Mouse (Mus musculus) c-Kit-positive CD71-positive TER-119-negative erythroid progenitor cells, embryonic 14.5 days (primary cell): ENCODE measurements around the gene Ccdc141.

ENCODE experiments used
- DNase-seq: peaks from one replicate; pipeline ENCODE4 v3.0.0-alpha.2; 2013; ENCODE audit warnings: low read depth

Ccdc141 gene

DNA sequence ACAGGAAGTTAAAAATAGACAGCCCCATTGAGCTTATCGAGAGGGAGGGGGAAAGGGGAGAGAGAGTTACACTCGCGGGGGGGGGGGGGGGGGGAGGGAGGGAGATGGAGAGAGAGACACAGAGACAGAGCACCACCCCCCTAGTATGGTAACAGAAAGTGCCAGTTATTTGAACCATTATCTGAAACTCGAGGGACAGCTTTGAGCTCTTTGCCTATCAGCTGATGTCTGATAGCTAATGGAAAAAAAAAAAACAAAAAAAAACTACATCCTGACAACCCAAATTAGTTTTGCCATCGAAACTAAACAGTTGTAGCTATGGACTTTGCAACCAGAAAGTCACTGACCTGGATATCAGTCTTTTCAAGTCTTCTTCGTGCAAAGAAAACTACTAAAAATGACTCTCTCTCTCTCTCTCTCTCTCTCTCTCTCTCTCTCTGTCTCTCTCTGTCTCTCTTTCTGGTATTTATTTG lies at the start of gene Ccdc141:
TSS of gene Ccdc141 (minus strand) at position 4 of the 473 bp plus-strand sequence.
- no peak for DNase-seq

DNA sequence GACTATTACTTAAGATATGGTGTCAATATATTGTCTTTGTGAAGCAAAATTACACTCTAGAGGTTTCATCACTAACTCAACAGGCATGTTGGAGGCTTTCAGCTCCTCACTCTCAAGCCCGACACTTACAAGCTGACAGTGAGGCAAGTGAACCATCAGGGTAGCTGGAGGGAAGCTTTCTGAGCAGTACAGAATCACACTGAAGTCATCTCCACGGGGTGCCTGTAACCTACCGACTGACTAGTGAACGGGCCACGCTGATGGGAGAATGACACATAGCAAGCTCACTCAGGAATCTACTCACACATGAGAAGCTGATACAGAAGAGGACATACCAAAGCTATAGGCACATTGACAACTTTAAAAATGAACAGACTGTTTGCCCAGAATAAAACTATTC lies 42.4 kb upstream of the Ccdc141 start:
- DNase-seq, result no peak

DNA sequence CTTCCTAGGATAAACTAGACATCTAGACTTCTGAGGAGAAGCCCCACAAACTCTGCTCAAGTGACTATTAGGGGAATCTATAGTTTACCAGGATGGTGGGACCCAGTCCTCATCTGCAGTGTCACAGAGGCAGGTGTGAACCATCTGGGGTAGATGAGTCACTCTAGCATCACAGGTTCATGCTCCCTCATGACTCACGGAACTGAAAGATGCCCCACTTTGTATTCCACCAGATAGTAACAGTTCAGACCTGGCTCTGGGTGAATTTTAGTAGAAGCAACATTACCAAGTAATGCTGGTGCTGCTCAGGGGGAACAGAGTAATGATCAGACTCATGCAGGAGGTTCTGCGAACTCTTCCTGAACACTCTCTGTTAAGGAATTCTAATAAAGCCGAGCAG lies 36.5 kb upstream of the Ccdc141 start:
- no peak for DNase-seq

GRCm38 (mm10) chr2:77203916-77204315 lies 33.5 kb upstream of the Ccdc141 start:
- DNase-seq, result peak; percentile 34

- DNase-seq, result no peak
Observed at GRCm38 (mm10) chr2:77201900-77202299, 31.5 kb upstream of the Ccdc141 start.

- peak; percentile 19 for DNase-seq
Observed at GRCm38 (mm10) chr2:77200958-77201614, 30.6 kb upstream of the Ccdc141 start.

GRCm38 (mm10) chr2:77200379-77200778 lies 29.9 kb upstream of the Ccdc141 start:
- DNase-seq, result no peak

GRCm38 (mm10) chr2:77198246-77198645 lies 27.8 kb upstream of the Ccdc141 start:
- no peak for DNase-seq

- no peak for DNase-seq
Observed at GRCm38 (mm10) chr2:77196819-77197218, 26.4 kb upstream of the Ccdc141 start.

DNA sequence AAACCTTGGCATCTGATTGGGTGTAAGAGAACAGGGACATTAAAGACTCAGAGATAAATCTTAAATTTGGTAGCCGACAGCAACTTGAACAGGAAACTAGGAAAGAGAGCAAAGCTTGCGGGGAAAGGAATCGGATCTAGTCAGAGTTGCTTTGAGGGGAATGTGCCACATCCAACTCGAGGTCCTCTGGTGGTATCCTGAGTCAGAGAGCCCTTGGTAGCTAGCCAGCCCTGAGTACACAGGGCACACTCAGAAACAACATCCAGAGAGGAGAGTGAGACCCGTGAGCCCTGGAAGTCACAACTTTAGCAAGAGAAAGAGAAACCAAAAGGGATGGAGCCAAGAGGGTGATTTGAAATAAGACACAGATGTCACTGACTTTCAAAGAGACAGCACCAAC lies 24.6 kb upstream of the Ccdc141 start:
- no peak for DNase-seq

GRCm38 (mm10) chr2:77191811-77192210 lies 21.4 kb upstream of the Ccdc141 start:
- DNase-seq, result no peak

GRCm38 (mm10) chr2:77190891-77191290 lies 20.5 kb upstream of the Ccdc141 start:
- no peak for DNase-seq

- DNase-seq, result no peak
Observed at GRCm38 (mm10) chr2:77190301-77190700, 19.9 kb upstream of the Ccdc141 start.

DNA sequence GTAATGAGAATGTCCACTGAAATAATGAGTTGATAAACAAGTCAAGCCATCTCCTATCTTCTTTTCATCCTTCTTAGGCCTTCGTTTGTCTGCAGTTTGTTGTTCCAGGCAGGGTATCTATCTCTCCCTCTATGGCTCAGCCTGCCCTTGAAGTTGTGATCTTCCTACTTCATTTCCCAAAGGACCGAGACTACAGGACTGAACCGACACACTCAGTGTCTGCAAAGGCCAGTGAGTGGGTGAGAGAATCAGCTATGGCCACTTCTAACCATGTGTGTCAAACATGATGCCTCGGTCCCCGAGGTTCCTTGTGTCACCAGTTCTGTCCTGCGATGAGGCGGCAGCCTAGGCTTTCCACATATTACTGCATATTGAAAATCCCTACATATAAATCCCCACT lies 19.2 kb upstream of the Ccdc141 start:
- no peak for DNase-seq

DNA sequence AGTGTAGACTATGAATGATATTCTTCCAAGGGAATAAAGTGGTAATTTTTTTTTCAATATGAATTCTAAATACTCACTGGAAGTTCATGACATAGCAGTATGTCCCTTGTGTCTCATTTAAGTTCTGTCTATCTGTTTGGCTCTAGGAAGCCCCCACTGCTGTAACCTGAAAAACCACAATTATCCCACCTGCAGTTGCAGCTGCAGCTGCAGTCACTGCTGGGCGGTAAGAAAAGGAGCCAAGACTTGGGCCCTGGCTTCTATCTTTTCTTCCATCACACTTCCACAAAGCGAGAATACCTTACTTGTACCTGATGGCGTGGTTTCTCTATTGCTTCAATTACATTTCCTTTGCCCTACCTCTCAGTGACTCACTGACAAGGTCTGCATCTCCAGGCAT lies 17.1 kb upstream of the Ccdc141 start:
- no peak for DNase-seq

- no peak for DNase-seq
Observed at GRCm38 (mm10) chr2:77186912-77187311, 16.5 kb upstream of the Ccdc141 start.

GRCm38 (mm10) chr2:77184049-77184571 lies 13.7 kb upstream of the Ccdc141 start:
- DNase-seq, result no peak

GRCm38 (mm10) chr2:77183646-77184045 lies 13.2 kb upstream of the Ccdc141 start:
- DNase-seq, result no peak

DNA sequence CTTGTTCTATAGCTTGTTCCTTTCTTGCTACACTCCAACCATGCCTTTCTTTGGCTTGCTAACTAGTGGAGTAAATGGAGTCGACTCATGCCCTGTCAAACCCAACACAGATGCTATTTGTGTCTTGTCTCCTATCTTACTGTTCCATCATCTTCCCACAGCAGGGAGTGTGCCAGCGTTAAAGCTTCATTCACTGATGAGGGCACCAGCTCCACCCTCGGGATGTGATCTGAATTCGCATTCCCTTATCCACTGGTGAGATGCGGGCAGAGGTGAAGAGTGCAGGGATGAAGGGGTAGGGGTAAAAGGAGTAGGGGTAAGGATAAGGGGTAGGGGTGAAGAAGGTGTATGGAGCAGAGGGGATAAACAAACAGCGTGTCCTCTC lies 12.6 kb upstream of the Ccdc141 start:
- DNase-seq, result no peak

- no peak for DNase-seq
Observed at GRCm38 (mm10) chr2:77182271-77182995, 12.0 kb upstream of the Ccdc141 start.

DNA sequence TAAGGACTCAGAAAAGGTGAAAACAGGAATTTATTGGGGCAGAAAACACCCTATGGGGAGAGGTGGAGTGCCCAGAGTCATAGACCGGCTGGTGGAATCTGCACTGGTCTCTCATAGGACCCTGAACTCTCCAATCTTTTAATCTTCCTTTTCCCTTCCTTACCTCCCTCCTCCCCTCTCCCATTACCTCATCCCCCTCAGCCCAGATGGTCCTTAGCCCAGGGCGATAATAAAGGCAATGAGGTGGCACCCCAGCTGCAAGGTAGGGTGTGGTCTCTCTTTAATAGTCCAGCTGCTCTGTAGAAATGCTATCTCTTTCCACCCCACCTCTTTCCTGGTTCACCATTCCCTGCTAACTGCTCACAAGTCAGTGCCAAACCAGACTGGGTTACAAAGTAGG lies 7.0 kb upstream of the Ccdc141 start:
- DNase-seq, result peak; percentile 62

DNA sequence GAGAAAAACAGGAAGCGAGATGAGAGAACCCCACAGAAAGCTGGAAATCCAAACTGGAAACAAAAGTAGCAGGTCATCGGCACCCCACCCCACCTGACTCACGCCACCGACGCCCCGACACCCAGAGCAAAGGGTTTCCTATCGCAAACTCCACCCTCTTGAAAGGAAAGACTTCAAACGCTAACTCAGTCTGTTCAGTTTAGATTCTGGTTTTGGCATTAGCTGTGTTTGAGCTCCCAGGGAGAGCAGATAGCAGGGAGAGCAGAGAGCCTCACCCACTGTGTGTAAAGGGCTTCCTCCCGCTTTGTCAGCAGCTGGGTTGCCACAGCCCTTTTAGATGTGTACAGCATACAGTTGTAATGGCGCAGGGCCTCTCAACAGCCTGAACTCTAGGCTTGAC lies 6.0 kb upstream of the Ccdc141 start:
- DNase-seq, result peak; percentile 70

DNA sequence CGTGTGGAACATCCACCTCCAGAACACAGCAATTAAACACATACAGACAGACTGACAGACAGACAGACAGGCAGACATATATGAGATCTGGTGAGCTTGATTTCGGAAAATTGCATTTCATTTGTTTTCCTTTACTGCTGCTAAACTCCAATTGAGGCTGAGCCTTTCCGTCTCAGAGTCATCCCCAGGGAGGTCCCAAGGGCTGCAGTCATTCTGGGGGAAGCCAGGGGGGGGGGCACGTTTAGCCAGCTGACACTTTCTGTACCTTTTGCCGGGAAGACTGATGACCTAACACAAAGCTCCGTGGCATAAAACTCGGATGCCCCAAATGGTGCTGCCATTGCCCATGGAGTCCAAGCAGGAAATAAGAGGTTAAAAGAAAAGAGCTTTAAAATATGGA lies 5.0 kb upstream of the Ccdc141 start:
- DNase-seq, result no peak
